Mouse (Mus musculus) heart, adult 2 months (tissue): ENCODE results near the gene Hoga1.

ENCODE experiments used
- CTCF ChIP-seq: fragments of 200-600 bp; IDR thresholded peaks from 2 replicates; pipeline ENCODE4 v1.8.1; 2022; ENCODE audit warnings: antibody characterized with exemption, mild to moderate bottlenecking, moderate library complexity
- EP300 ChIP-seq: fragments of 200-500 bp; IDR thresholded peaks from 2 replicates; pipeline ENCODE4 v1.6.1; 2011; ENCODE audit warnings: low read depth, low read length, control low read depth; ENCODE audit not compliant: insufficient read depth

- TF ChIP-seq EP300: no peak
- no peak for TF ChIP-seq CTCF
These were observed 36.8 kb upstream of the Hoga1 start for GRCm38 (mm10) chr19:42008586-42008985.
